Mouse (Mus musculus): Measurements from ENCODE around the gene Serpina3c. TPM values are rescaled to one million over a fixed set of nuclear protein-coding genes. Genes with fewer than 3 reads are reported as not detected.

Gene Serpina3c
- 0.09 TPM in 1 of 2 replicates, not detected in the other for polyA plus RNA-seq (2015; fragmentation: Nextera tagmentation; extraction: Ambion mirVana)

DNA sequence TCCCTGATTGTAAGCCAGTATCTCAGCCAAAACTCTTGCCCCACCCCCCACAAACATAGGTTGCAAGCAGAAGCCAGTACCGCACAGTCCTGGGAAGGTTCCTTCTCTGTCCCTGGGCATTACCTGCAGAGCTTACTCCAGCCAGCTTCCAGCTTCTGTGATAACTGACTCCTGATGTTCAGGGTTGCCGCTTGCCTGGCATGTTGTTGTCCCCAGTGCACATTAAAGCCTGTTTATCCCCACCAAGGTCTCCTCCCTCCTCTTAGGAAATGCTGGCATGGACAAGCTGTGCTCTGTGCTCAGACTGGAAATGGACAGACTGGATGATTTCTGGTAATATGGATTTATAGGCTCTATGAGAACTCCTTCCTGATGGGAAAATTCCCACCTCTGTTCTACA, at the start of gene Serpina3c:
Gene Serpina3c (minus strand): TSS at position 215 of the 400 bp plus-strand sequence.
- H3K27me3 ChIP-seq (replicated peaks; ENCODE audit: control insufficient read depth, insufficient read depth, low read length): 0 out of 2 replicates have a peak, but pooled peaks cover 5% of the 10 kb centered on the region
- no peaks in the 10 kb centered on the region for H3K36me3 ChIP-seq (ENCODE audit: control insufficient read depth, insufficient read depth)
- no peak for TF ChIP-seq CTCF (IDR thresholded peaks at IDR 0.05; ENCODE audit: low read depth)
- H3K4me3 ChIP-seq (ENCODE audit: low read depth, low read length): no peak within 1 kb of the TSS
- H3K4me2 ChIP-seq (replicated peaks; ENCODE audit: low read depth): no peak within 1 kb of the TSS
- WGBS: 87% methylated on average over 2 of the region's 2 CpGs
- no peak within 1 kb of the TSS for H3K9ac ChIP-seq (ENCODE audit: low read depth, low read length)
- H3K9me3 ChIP-seq (ENCODE audit: control insufficient read depth): no peaks in the 10 kb centered on the region
- ATAC-seq: no peak
- H3K4me1 ChIP-seq (replicated peaks; ENCODE audit: control insufficient read depth, insufficient read depth, low read length): no peaks in the 10 kb centered on the region
- H3K27ac ChIP-seq (ENCODE audit: low read depth, low read length): no peak within 1 kb of the TSS

DNA sequence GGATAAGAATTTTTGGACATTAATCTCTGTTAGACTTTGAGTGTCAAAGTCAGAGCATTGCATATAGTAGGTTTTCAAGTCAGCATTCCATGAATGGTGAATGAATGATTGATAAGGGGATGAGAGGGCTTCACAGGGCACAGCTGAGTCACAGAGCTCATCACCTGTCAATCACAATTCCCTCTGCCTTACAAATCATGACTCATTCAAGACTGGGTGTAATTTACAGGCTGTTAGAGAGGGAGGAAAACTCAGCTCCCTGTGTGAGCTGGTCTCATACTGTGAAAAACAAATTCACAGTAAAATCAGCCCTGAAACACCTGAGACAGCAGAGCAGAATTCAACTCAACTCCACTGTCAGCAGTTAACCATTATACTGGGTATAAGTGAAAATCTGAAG, 37.2 kb upstream of the Serpina3c start:
- H3K4me2 ChIP-seq (replicated peaks; ENCODE audit: low read depth): no peak overlapping the region
- no peak overlapping the region for H3K27ac ChIP-seq (ENCODE audit: low read depth, low read length)
- no peaks in the 10 kb centered on the region for H3K36me3 ChIP-seq (ENCODE audit: control insufficient read depth, insufficient read depth)
- H3K9me3 ChIP-seq (ENCODE audit: control insufficient read depth): no peaks in the 10 kb centered on the region
- H3K4me1 ChIP-seq (replicated peaks; ENCODE audit: control insufficient read depth, insufficient read depth, low read length): no peaks in the 10 kb centered on the region
- H3K4me3 ChIP-seq (ENCODE audit: low read depth, low read length): no peak overlapping the region
- no peaks in the 10 kb centered on the region for H3K27me3 ChIP-seq (replicated peaks; ENCODE audit: control insufficient read depth, insufficient read depth, low read length)
- no peak overlapping the region for H3K9ac ChIP-seq (ENCODE audit: low read depth, low read length)
- ATAC-seq: no peak
- TF ChIP-seq CTCF (IDR thresholded peaks at IDR 0.05; ENCODE audit: low read depth): no peak

DNA sequence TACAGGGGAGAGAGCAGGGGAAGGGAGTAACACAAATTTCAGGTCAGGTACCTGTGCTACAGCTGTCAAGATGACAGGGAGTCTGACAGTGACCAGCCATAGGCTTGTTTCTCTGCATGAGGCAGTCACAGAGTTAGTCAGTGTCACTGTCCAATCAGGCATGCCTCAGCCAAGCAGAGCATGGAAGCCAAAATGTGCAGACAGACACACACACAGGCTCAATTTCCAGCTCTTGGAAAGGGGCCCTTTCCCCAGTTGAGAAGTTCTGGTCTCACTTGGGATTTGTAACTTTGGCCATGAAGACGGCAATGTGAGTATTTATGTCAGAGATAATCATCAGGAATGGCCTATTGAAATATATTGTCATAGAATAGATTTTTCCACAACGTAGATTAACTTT, 35.6 kb upstream of the Serpina3c start:
- Histone ChIP-seq H3K9ac (ENCODE audit: low read depth, low read length) (no peak overlapping the region), H3K9me3 (ENCODE audit: control insufficient read depth) (no peaks in the 10 kb centered on the region), H3K27me3 (replicated peaks; ENCODE audit: control insufficient read depth, insufficient read depth, low read length) (no peaks in the 10 kb centered on the region), H3K4me1 (replicated peaks; ENCODE audit: control insufficient read depth, insufficient read depth, low read length) (no peaks in the 10 kb centered on the region), H3K4me3 (ENCODE audit: low read depth, low read length) (no peak overlapping the region), H3K4me2 (replicated peaks; ENCODE audit: low read depth) (no peak overlapping the region), H3K36me3 (ENCODE audit: control insufficient read depth, insufficient read depth) (no peaks in the 10 kb centered on the region), H3K27ac (ENCODE audit: low read depth, low read length) (no peak overlapping the region)
- WGBS: 62% methylated on average over 2 of the region's 2 CpGs
- no peak for ATAC-seq
- TF ChIP-seq CTCF (IDR thresholded peaks at IDR 0.05; ENCODE audit: low read depth): no peak

DNA sequence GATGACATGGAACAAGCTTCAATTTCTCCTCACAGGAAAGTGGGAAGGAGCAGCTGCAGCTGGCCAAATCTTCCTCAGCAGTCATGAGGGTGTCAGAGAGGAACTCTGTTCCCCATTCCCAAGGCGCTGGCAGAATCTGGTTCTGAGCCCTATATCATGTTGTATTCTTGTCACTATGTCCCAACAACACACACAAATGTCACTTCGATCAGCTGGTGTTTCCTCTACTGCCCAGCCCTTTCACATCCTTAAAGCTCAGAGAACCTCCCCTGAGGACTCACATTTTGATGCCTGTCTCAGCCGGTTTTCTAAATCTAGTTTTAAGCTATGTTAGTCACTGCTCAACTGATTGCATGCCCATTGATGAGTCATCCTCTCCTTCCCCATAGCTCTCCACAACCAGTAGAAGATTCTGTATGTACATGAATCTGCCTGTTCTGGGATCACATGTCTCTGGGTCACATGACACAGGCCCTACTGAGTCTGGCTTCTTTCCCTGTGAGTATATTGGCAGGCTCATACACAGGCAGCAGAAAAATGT, 32.4 kb upstream of the Serpina3c start:
- no peak for ATAC-seq
- no peak for TF ChIP-seq CTCF (IDR thresholded peaks at IDR 0.05; ENCODE audit: low read depth)
- WGBS: 78% methylated on average over 3 of the region's 3 CpGs
- Histone ChIP-seq H3K4me1 (replicated peaks; ENCODE audit: control insufficient read depth, insufficient read depth, low read length) (no peaks in the 10 kb centered on the region), H3K9ac (ENCODE audit: low read depth, low read length) (no peak overlapping the region), H3K4me2 (replicated peaks; ENCODE audit: low read depth) (no peak overlapping the region), H3K9me3 (ENCODE audit: control insufficient read depth) (no peaks in the 10 kb centered on the region), H3K36me3 (ENCODE audit: control insufficient read depth, insufficient read depth) (no peaks in the 10 kb centered on the region), H3K4me3 (ENCODE audit: low read depth, low read length) (no peak overlapping the region), H3K27ac (ENCODE audit: low read depth, low read length) (no peak overlapping the region), H3K27me3 (replicated peaks; ENCODE audit: control insufficient read depth, insufficient read depth, low read length) (0 out of 2 replicates have a peak, but pooled peaks cover 4% of the 10 kb centered on the region)

DNA sequence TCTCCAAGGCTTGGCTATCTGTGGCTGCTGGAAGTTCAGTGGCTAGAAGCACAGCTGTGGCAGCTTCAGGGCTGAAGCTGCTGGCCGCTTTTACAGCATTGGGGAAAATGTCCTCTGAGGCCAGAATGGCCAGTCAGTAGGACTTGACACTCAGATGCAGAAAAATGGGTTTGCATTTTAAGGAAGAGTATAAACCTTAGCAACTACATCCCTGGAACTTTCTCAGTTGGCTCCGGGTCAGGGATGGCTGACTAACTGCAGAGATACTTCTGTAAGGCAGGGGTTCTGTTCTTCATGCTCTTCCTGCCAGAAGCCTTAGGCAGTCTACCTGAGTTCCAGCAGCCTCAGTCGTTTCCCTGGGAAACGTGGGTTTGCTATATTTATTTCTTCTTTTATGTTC, 31.4 kb upstream of the Serpina3c start:
- Histone ChIP-seq H3K9me3 (ENCODE audit: control insufficient read depth) (no peaks in the 10 kb centered on the region), H3K27ac (ENCODE audit: low read depth, low read length) (no peak overlapping the region), H3K36me3 (ENCODE audit: control insufficient read depth, insufficient read depth) (no peaks in the 10 kb centered on the region), H3K27me3 (replicated peaks; ENCODE audit: control insufficient read depth, insufficient read depth, low read length) (0 out of 2 replicates have a peak, but pooled peaks cover 4% of the 10 kb centered on the region), H3K4me3 (ENCODE audit: low read depth, low read length) (no peak overlapping the region), H3K9ac (ENCODE audit: low read depth, low read length) (no peak overlapping the region), H3K4me1 (replicated peaks; ENCODE audit: control insufficient read depth, insufficient read depth, low read length) (no peaks in the 10 kb centered on the region), H3K4me2 (replicated peaks; ENCODE audit: low read depth) (no peak overlapping the region)
- no peak for TF ChIP-seq CTCF (IDR thresholded peaks at IDR 0.05; ENCODE audit: low read depth)
- WGBS: 66% methylated on average over 4 of the region's 4 CpGs
- no peak for ATAC-seq

DNA sequence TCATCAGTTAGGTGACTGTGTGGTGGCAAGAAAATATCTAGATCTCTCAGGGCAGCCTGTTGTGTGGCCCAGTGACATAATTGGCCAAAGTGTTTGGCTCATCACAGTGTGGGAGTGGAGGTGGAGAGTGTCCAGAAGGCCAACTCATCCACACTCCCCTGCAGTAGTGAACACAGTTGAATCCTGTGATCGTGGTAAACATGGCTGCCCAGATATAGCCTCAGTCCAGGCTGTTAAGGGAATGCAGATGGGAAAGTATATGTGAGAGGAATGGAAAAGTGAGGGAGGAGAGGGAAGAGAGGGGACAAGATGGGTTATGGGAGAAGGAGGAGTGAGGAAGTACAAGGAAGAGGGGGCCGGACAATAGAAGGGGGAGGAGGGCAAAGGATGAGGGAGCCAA, 25.3 kb upstream of the Serpina3c start:
- 87% methylated on average over 2 of the region's 2 CpGs for WGBS
- H3K27me3 ChIP-seq (replicated peaks; ENCODE audit: control insufficient read depth, insufficient read depth, low read length): 0 out of 2 replicates have a peak, but pooled peaks cover 4% of the 10 kb centered on the region
- no peaks in the 10 kb centered on the region for H3K9me3 ChIP-seq (ENCODE audit: control insufficient read depth)
- no peak overlapping the region for H3K4me3 ChIP-seq (ENCODE audit: low read depth, low read length)
- no peaks in the 10 kb centered on the region for H3K36me3 ChIP-seq (ENCODE audit: control insufficient read depth, insufficient read depth)
- H3K27ac ChIP-seq (ENCODE audit: low read depth, low read length): no peak overlapping the region
- TF ChIP-seq CTCF (IDR thresholded peaks at IDR 0.05; ENCODE audit: low read depth): no peak
- ATAC-seq: no peak
- H3K9ac ChIP-seq (ENCODE audit: low read depth, low read length): no peak overlapping the region
- H3K4me2 ChIP-seq (replicated peaks; ENCODE audit: low read depth): no peak overlapping the region
- H3K4me1 ChIP-seq (replicated peaks; ENCODE audit: control insufficient read depth, insufficient read depth, low read length): no peaks in the 10 kb centered on the region

DNA sequence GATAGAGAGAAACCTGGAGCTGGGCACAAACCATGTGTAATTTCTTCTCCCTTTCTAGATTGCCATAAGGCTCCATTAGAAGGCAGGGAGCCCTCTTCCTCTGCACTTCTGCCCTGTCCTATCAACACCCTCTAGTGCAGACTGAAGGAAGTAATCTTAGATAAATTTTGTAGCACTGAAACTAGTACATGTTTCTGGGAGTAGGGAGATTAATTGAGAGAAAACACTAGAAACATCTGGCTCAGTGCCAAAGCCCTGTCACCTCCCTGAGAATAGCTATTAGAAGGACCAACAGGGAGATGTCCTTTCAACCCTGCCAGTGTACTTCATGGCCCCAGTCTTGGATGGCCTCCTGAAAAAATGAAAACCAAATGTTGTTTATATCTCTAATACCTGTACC, 24.9 kb upstream of the Serpina3c start:
- H3K9me3 ChIP-seq (ENCODE audit: control insufficient read depth): no peaks in the 10 kb centered on the region
- no peak overlapping the region for H3K4me2 ChIP-seq (replicated peaks; ENCODE audit: low read depth)
- ATAC-seq: no peak
- TF ChIP-seq CTCF (IDR thresholded peaks at IDR 0.05; ENCODE audit: low read depth): no peak
- no peak overlapping the region for H3K4me3 ChIP-seq (ENCODE audit: low read depth, low read length)
- 0 out of 2 replicates have a peak, but pooled peaks cover 4% of the 10 kb centered on the region for H3K27me3 ChIP-seq (replicated peaks; ENCODE audit: control insufficient read depth, insufficient read depth, low read length)
- no peaks in the 10 kb centered on the region for H3K36me3 ChIP-seq (ENCODE audit: control insufficient read depth, insufficient read depth)
- H3K9ac ChIP-seq (ENCODE audit: low read depth, low read length): no peak overlapping the region
- no peaks in the 10 kb centered on the region for H3K4me1 ChIP-seq (replicated peaks; ENCODE audit: control insufficient read depth, insufficient read depth, low read length)
- H3K27ac ChIP-seq (ENCODE audit: low read depth, low read length): no peak overlapping the region
